Mouse (Mus musculus) CH12.LX (cell line): ENCODE data around the gene Fgd2. TPM values are rescaled to one million over a fixed set of nuclear protein-coding genes. Genes with fewer than 3 reads are reported as not detected.
"Not testable (repeated sequence)": the region's sequence is repeated elsewhere in the genome, so short reads cannot be mapped to it uniquely, and the experiment has no call there.

Experiments used
- DNase-seq: peaks from one replicate; pipeline ENCODE4 v3.0.0-alpha.2; 2013; ENCODE audit errors: extremely low read depth
- H3K27ac ChIP-seq: 2 replicates; pipeline ENCODE4 v1.5.1; 2012; ENCODE audit warnings: low read depth, mild to moderate bottlenecking, control low read depth, moderate library complexity; ENCODE audit not compliant: insufficient read depth
- H3K27me3 ChIP-seq: replicated peaks from 2 replicates; pipeline ENCODE3; 2012; ENCODE audit warnings: inconsistent platforms
- H3K36me3 ChIP-seq, 2 experiments: replicated peaks in 1 of 2; 2 replicates each; pipeline versions ENCODE3 to v1.6.1; 2012; ENCODE audit warnings: inconsistent platforms in 1 of 2, low read length in 1 of 2, mild to moderate bottlenecking in 1 of 2, mixed read lengths in 1 of 2, moderate library complexity in 1 of 2; ENCODE audit not compliant: control insufficient read depth in 1 of 2, insufficient read depth in 1 of 2
- H3K4me1 ChIP-seq, 2 experiments: 2 replicates each; pipeline ENCODE4 v1.6.1; 2012; ENCODE audit warnings: inconsistent platforms in 1 of 2, moderate library complexity in 1 of 2; ENCODE audit not compliant: insufficient read depth in 2 of 2, control insufficient read depth in 1 of 2
- H3K4me2 ChIP-seq: 2 replicates; pipeline ENCODE4 v1.6.1; 2012; ENCODE audit warnings: low read depth, mild to moderate bottlenecking, control low read depth; ENCODE audit not compliant: poor library complexity, insufficient read depth, severe bottlenecking
- H3K4me3 ChIP-seq, 3 experiments: fragments of 150-350 bp in 1 of 3; sonication (generic) in 1 of 3; replicated peaks in 1 of 3; 2 replicates each; pipeline versions ENCODE3 to v1.5.1; 2011 to 2012; ENCODE audit warnings: low read depth in 2 of 3, low read length in 2 of 3, mild to moderate bottlenecking in 2 of 3, moderate library complexity in 2 of 3, control low read depth in 1 of 3, improper control_type of control experiment in 1 of 3, inconsistent platforms in 1 of 3, mixed read lengths in 1 of 3; ENCODE audit not compliant: poor library complexity in 1 of 3
- H3K79me2 ChIP-seq: replicated peaks from 2 replicates; pipeline ENCODE4 v1.6.1; 2012; ENCODE audit warnings: mild to moderate bottlenecking, moderate library complexity; ENCODE audit not compliant: control insufficient read depth, poor library complexity, insufficient read depth, severe bottlenecking; ENCODE audit errors: extremely low read depth
- H3K9ac ChIP-seq: 2 replicates; pipeline ENCODE4 v1.6.1; 2012; ENCODE audit warnings: low read depth, mild to moderate bottlenecking, control low read depth, moderate library complexity; ENCODE audit not compliant: insufficient read depth
- H3K9me3 ChIP-seq: replicated peaks from 2 replicates; pipeline ENCODE3; 2012; ENCODE audit warnings: low read length, inconsistent platforms, mixed read lengths
- BHLHE40 ChIP-seq: IDR thresholded peaks from 2 replicates; pipeline ENCODE4 v1.6.1; 2011; ENCODE audit warnings: mild to moderate bottlenecking, low read depth, low read length, improper control_type of control experiment
- CHD1 ChIP-seq: IDR thresholded peaks from 2 replicates; pipeline ENCODE4 v1.6.1; 2012; ENCODE audit warnings: low read depth, low read length, improper control_type of control experiment, inconsistent platforms
- CHD2 ChIP-seq: IDR thresholded peaks from 2 replicates; pipeline ENCODE4 v1.6.1; 2011; ENCODE audit warnings: low read length, improper control_type of control experiment
- E2F4 ChIP-seq: IDR thresholded peaks from 2 replicates; pipeline ENCODE4 v1.6.1; 2011; ENCODE audit warnings: low read depth, low read length, improper control_type of control experiment; ENCODE audit not compliant: insufficient replicate concordance
- ELF1 ChIP-seq: IDR thresholded peaks from 2 replicates; pipeline ENCODE4 v1.6.1; 2014; ENCODE audit warnings: low read depth, mild to moderate bottlenecking, inconsistent platforms, low read length, improper control_type of control experiment
- ETS1 ChIP-seq: conservative IDR thresholded peaks from 2 replicates; pipeline ENCODE4 v1.6.1; 2012; ENCODE audit warnings: low read depth, mild to moderate bottlenecking, inconsistent platforms, low read length, improper control_type of control experiment, moderate library complexity
- GABPA ChIP-seq: IDR thresholded peaks from 2 replicates; pipeline ENCODE4 v1.6.1; 2012; ENCODE audit warnings: low read depth, low read length, improper control_type of control experiment, inconsistent platforms; ENCODE audit not compliant: insufficient replicate concordance
- HCFC1 ChIP-seq: IDR thresholded peaks from 2 replicates; pipeline ENCODE4 v1.6.1; 2012; ENCODE audit warnings: low read depth, mild to moderate bottlenecking, inconsistent platforms, low read length, improper control_type of control experiment
- IRF4 ChIP-seq: IDR thresholded peaks from 2 replicates; pipeline ENCODE4 v1.6.1; 2014; ENCODE audit warnings: low read depth, mild to moderate bottlenecking, inconsistent platforms, low read length, improper control_type of control experiment
- JUN ChIP-seq: IDR thresholded peaks from 2 replicates; pipeline ENCODE4 v1.6.1; 2011; ENCODE audit warnings: low read depth, mild to moderate bottlenecking, low read length, improper control_type of control experiment, moderate library complexity; ENCODE audit not compliant: insufficient read depth
- JUND ChIP-seq: conservative IDR thresholded peaks from 2 replicates; pipeline ENCODE4 v1.6.1; 2011; ENCODE audit warnings: low read depth, low read length, improper control_type of control experiment
- MAX ChIP-seq: IDR thresholded peaks from 2 replicates; pipeline ENCODE4 v1.6.1; 2011; ENCODE audit warnings: low read length, improper control_type of control experiment
- MAZ ChIP-seq: IDR thresholded peaks from 2 replicates; pipeline ENCODE4 v1.6.1; 2012; ENCODE audit warnings: low read depth, mild to moderate bottlenecking, inconsistent platforms, low read length, improper control_type of control experiment, moderate library complexity
- MEF2A ChIP-seq: IDR thresholded peaks from 2 replicates; pipeline ENCODE4 v1.6.1; 2014; ENCODE audit warnings: low read depth, mild to moderate bottlenecking, inconsistent platforms, low read length, improper control_type of control experiment, borderline replicate concordance
- MXI1 ChIP-seq: IDR thresholded peaks from 2 replicates; pipeline ENCODE4 v1.6.1; 2011; ENCODE audit warnings: mild to moderate bottlenecking, low read depth, low read length, improper control_type of control experiment
- MYC ChIP-seq: IDR thresholded peaks from 2 replicates; pipeline ENCODE4 v1.6.1; 2011; ENCODE audit warnings: low read depth, mild to moderate bottlenecking, improper control_type of control experiment, low read length
- NRF1 ChIP-seq: IDR thresholded peaks from 2 replicates; pipeline ENCODE4 v1.6.1; 2014; ENCODE audit warnings: low read depth, mild to moderate bottlenecking, inconsistent platforms, low read length, improper control_type of control experiment, moderate library complexity
- PAX5 ChIP-seq: IDR thresholded peaks from 2 replicates; pipeline ENCODE4 v1.6.1; 2012; ENCODE audit warnings: low read length, inconsistent platforms, mixed read lengths
- POLR2A ChIP-seq: IDR thresholded peaks from 2 replicates; pipeline ENCODE4 v1.6.1; 2011; ENCODE audit warnings: low read depth, mild to moderate bottlenecking, improper control_type of control experiment, low read length
- POLR2AphosphoS2 ChIP-seq: IDR thresholded peaks from 2 replicates; pipeline ENCODE4 v1.6.1; 2011; ENCODE audit warnings: low read depth, low read length, improper control_type of control experiment
- SIN3A ChIP-seq: IDR thresholded peaks from 2 replicates; pipeline ENCODE4 v1.6.1; 2012; ENCODE audit warnings: low read length, improper control_type of control experiment, inconsistent platforms
- SMC3 ChIP-seq: IDR thresholded peaks from 2 replicates; pipeline ENCODE4 v1.6.1; 2011; ENCODE audit warnings: low read depth, low read length, improper control_type of control experiment
- TBP ChIP-seq: conservative IDR thresholded peaks from 2 replicates; pipeline ENCODE4 v1.6.1; 2011; ENCODE audit warnings: low read depth, low read length, improper control_type of control experiment
- TCF12 ChIP-seq: IDR thresholded peaks from 2 replicates; pipeline ENCODE4 v1.6.1; 2014; ENCODE audit warnings: low read depth, mild to moderate bottlenecking, inconsistent platforms, low read length, improper control_type of control experiment
- UBTF ChIP-seq: IDR thresholded peaks from 2 replicates; pipeline ENCODE4 v1.6.1; 2012; ENCODE audit warnings: low read depth, mild to moderate bottlenecking, inconsistent platforms, low read length, improper control_type of control experiment, moderate library complexity
- USF1 ChIP-seq: IDR thresholded peaks from 2 replicates; pipeline ENCODE4 v1.6.1; 2014; ENCODE audit warnings: low read depth, mild to moderate bottlenecking, inconsistent platforms, low read length, improper control_type of control experiment
- USF2 ChIP-seq: conservative IDR thresholded peaks from 2 replicates; pipeline ENCODE4 v1.6.1; 2011; ENCODE audit warnings: low read depth, low read length, improper control_type of control experiment
- ZC3H11A ChIP-seq: IDR thresholded peaks from 2 replicates; pipeline ENCODE4 v1.6.1; 2012; ENCODE audit warnings: low read depth, mild to moderate bottlenecking, inconsistent platforms, low read length, improper control_type of control experiment
- ZKSCAN1 ChIP-seq: IDR thresholded peaks from 2 replicates; pipeline ENCODE4 v1.6.1; 2012; ENCODE audit warnings: low read depth, inconsistent platforms, low read length, improper control_type of control experiment, borderline replicate concordance
- ZMIZ1 ChIP-seq: IDR thresholded peaks from 2 replicates; pipeline ENCODE4 v1.6.1; 2012; ENCODE audit warnings: low read depth, mild to moderate bottlenecking, inconsistent platforms, low read length, improper control_type of control experiment
- ZNF384 ChIP-seq: IDR thresholded peaks from 2 replicates; pipeline ENCODE4 v1.6.1; 2012; ENCODE audit warnings: low read depth, low read length, improper control_type of control experiment, inconsistent platforms
- dilution Hi-C: fragments of 300-500 bp; cut with MboI; formaldehyde crosslinking; loops from 2 replicates; pipeline ENCODE4 v1.14.3; 2020; ENCODE audit warnings: low sequenced_read_pairs; ENCODE audit not compliant: extremely low pct_unique_long_range_greater_than_20kb, extremely low pct_ligation_motif_present
- in situ Hi-C: fragments of 300-500 bp; cut with MboI; formaldehyde crosslinking; loops from 3 replicates; pipeline ENCODE4 v1.14.3; 2019; ENCODE audit warnings: low sequenced_read_pairs, low pct_ligation_motif_present, low pct_unique_long_range_greater_than_20kb, mixed read lengths
- polyA plus RNA-seq: library from polyadenylated mRNA; unstranded; fragments of >175 nt; gene quantifications from 2 replicates; pipeline ENCODE4 v1.2.1, GENCODE M21; 2012; ENCODE audit warnings: low read depth; ENCODE audit not compliant: insufficient read length
- total RNA-seq, 2 experiments: library from RNA; depleted of rRNA; stranded (reverse); fragments of 300-350 nt in 1 of 2; fragments of >200 nt in 1 of 2; gene quantifications; 2 replicates each; pipeline ENCODE4 v1.2.3; 2012 to 2014

The Fgd2 gene
- total and polyA plus RNA-seq, 3 experiments, result 41.7 to 54.4 (median 48.3) TPM

GRCm38 (mm10) chr17:29394761-29395160 is 34.0 kb downstream of the Fgd2 start:
- dilution Hi-C loops, H3K9me3 ChIP-seq, H3K36me3 ChIP-seq, H3K4me3 ChIP-seq, H3K79me2 ChIP-seq: not testable (repeated sequence)
- peak overlapping the region; percentile 27 for H3K4me2 ChIP-seq
- peaks cover 27 to 65% of the 10 kb centered on the region in 2 experiments for H3K4me1 ChIP-seq
- H3K9ac ChIP-seq, result peak overlapping the region; percentile 61
- H3K27ac ChIP-seq, result peak overlapping the region; percentile 99
- peak; percentile 37 for DNase-seq
- in situ Hi-C loops, result loop anchor here (5.0 kb wide), 2 partner anchors 38 to 98 kb away; partner anchors contain the start of gene Pim1
- TF ChIP-seq POLR2A (peak; percentile 33; the same call in 1 of the 2 replicates), TCF12 (peak; percentile 8; the same call in 1 of the 2 replicates)
- TF ChIP-seq, all 38 proteins: peak for 2; not testable (repeated sequence) for 36
- H3K27me3 ChIP-seq, result not testable (repeated sequence)

- Histone ChIP-seq H3K79me2 (no peaks in the 10 kb centered on the region), H3K9ac (peak overlapping the region; percentile 61), H3K4me2 (peak overlapping the region; percentile 27), H3K9me3 (no peaks in the 10 kb centered on the region), H3K4me3 (peak overlapping the region in 1 of 3 experiments; percentile 9), H3K36me3 (no peaks in the 10 kb centered on the region), H3K4me1 (peaks cover 27 to 71% of the 10 kb centered on the region in 2 experiments), H3K27ac (peak overlapping the region; percentile 99), H3K27me3 (no peaks in the 10 kb centered on the region)
- dilution Hi-C loops (no loop called here), in situ Hi-C loops (loop anchor here (5.0 kb wide), 2 partner anchors 37 to 97 kb away; partner anchors contain the start of gene Pim1)
- DNase-seq, result peak; percentile 89
- TF ChIP-seq MEF2A (peak; percentile 96), HCFC1 (peak; percentile 54), POLR2AphosphoS2 (no peak), ELF1 (peak; percentile 81), CHD1 (0 out of 2 replicates have a peak, but pooled peaks have one; percentile 21), PAX5 (no peak), ZNF384 (peak; percentile 87), BHLHE40 (peak; percentile 94), MAX (0 out of 2 replicates have a peak, but pooled peaks have one; percentile 42), UBTF (0 out of 2 replicates have a peak, but pooled peaks have one; percentile 56), CHD2 (peak; percentile 96), E2F4 (peak; percentile 57; the same call in 1 of the 2 replicates), ZMIZ1 (peak; percentile 81), ZC3H11A (no peak), JUN (peak; percentile 73), USF1 (no peak), USF2 (no peak), POLR2A (peak; percentile 17; the same call in 1 of the 2 replicates), TBP (0 out of 2 replicates have a peak, but pooled peaks have one; percentile 48), NRF1 (no peak), MXI1 (peak; percentile 27; the same call in 1 of the 2 replicates), MYC (peak; percentile 77; the same call in 1 of the 2 replicates), GABPA (no peak), ZKSCAN1 (no peak), ETS1 (peak; percentile 98), JUND (0 out of 2 replicates have a peak, but pooled peaks have one; percentile 40), MAZ (peak; percentile 99), IRF4 (peak; percentile 98), SIN3A (peak; percentile 91), SMC3 (no peak; the same call in 1 of the 2 replicates)
Measured at GRCm38 (mm10) chr17:29395381-29395780, 34.7 kb downstream of the Fgd2 start.
